Mouse (Mus musculus): ENCODE measurements around the gene Rbbp6.

Rbbp6 gene

GRCm38 (mm10) chr7:122972006-122972689 lies 6.7 kb downstream of the Rbbp6 start:
- DNase-seq: no peak

GRCm38 (mm10) chr7:122979514-122979913 lies 14.0 kb downstream of the Rbbp6 start:
- no peak for DNase-seq

- DNase-seq: no peak
Measured at GRCm38 (mm10) chr7:122998189-122998588, 32.7 kb downstream of the Rbbp6 start.

- DNase-seq: no peak
Measured at GRCm38 (mm10) chr7:122999871-123000396, 34.4 kb downstream of the Rbbp6 start.

GRCm38 (mm10) chr7:123000796-123001195 lies 35.3 kb downstream of the Rbbp6 start:
- no peak for DNase-seq

- peak in 1 of 2 experiments; percentile 19 for DNase-seq
Measured at GRCm38 (mm10) chr7:123001341-123002027, 36.0 kb downstream of the Rbbp6 start.

GRCm38 (mm10) chr7:123002028-123002410 lies 36.5 kb downstream of the Rbbp6 start:
- DNase-seq: no peak

- no peak for DNase-seq
Measured at GRCm38 (mm10) chr7:123003207-123003606, 37.7 kb downstream of the Rbbp6 start.

GRCm38 (mm10) chr7:123004442-123004841 lies 39.0 kb downstream of the Rbbp6 start:
- DNase-seq: no peak

GRCm38 (mm10) chr7:123006251-123006650 lies 40.8 kb downstream of the Rbbp6 start:
- no peak for DNase-seq

- DNase-seq: no peak
Measured at GRCm38 (mm10) chr7:123007743-123008142, 42.3 kb downstream of the Rbbp6 start.

- no peak for DNase-seq
Measured at GRCm38 (mm10) chr7:123013466-123013865, 48.0 kb downstream of the Rbbp6 start.

GRCm38 (mm10) chr7:123014729-123015128 lies 49.2 kb downstream of the Rbbp6 start:
- no peak for DNase-seq

- DNase-seq: no peak
Measured at GRCm38 (mm10) chr7:123017627-123018026, 52.1 kb downstream of the Rbbp6 start.

GRCm38 (mm10) chr7:123025123-123025522 lies 59.6 kb downstream of the Rbbp6 start:
- DNase-seq: no peak

- DNase-seq: no peak
Measured at GRCm38 (mm10) chr7:123030295-123030694, 64.8 kb downstream of the Rbbp6 start.

- peak; percentile 32 to 48 for DNase-seq
Measured at GRCm38 (mm10) chr7:123030709-123031181, 65.3 kb downstream of the Rbbp6 start.

GRCm38 (mm10) chr7:123031211-123031743 lies 65.8 kb downstream of the Rbbp6 start:
- DNase-seq: no peak

- no peak for DNase-seq
Measured at GRCm38 (mm10) chr7:123035314-123035713, 69.8 kb downstream of the Rbbp6 start.

- DNase-seq: no peak
Measured at GRCm38 (mm10) chr7:123039302-123039701, 73.8 kb downstream of the Rbbp6 start.

GRCm38 (mm10) chr7:123045146-123045545 lies 79.7 kb downstream of the Rbbp6 start:
- no peak for DNase-seq

- DNase-seq: peak; percentile 17 to 60
Measured at GRCm38 (mm10) chr7:123046473-123047091, 81.1 kb downstream of the Rbbp6 start.

All from lung, adult 18-20 months (tissue).